Mouse (Mus musculus) mouse embryonic stem cell (cell line): ENCODE results near the gene Atoh1.

ENCODE experiments used
- in situ Hi-C, 2 experiments: fragments of 300-500 bp; cut with MboI; formaldehyde crosslinking; loops; 1 replicate in 1 of 2; 3 replicates in 1 of 2; pipeline ENCODE4 v1.14.3; 2019 to 2020; ENCODE audit warnings: low sequenced_read_pairs in 2 of 2, low pct_unique_long_range_greater_than_20kb in 1 of 2, mixed read lengths in 1 of 2; ENCODE audit not compliant: unreplicated experiment in 1 of 2

The Atoh1 gene

GRCm38 (mm10) chr6:64763901-64764300 lies 35.0 kb downstream of the Atoh1 start:
- in situ Hi-C loops: no loop called here

GRCm38 (mm10) chr6:64773430-64773829 lies 44.5 kb downstream of the Atoh1 start:
- in situ Hi-C loops: no loop called here
